Mouse (Mus musculus): ENCODE data around the gene Tspan4. TPM values are rescaled to one million over a fixed set of nuclear protein-coding genes. Genes with fewer than 3 reads are reported as not detected.
A peak's percentile ranks its signal among the peaks of the same experiment; 100 is the strongest.

The Tspan4 gene
- polyA plus RNA-seq, 1 experiment from 2014 or later: 67.9 TPM

- Histone ChIP-seq H3K4me1 (peaks cover 58% of the 10 kb centered on the region), H3K9ac (peak overlapping the region; percentile 44), H3K4me2 (replicated peaks) (peak overlapping the region; percentile 84), H3K27ac (replicated peaks) (0 out of 2 replicates have a peak overlapping the region, but pooled peaks have one; percentile 28), H3K36me3 (peaks cover 34% of the 10 kb centered on the region), H3K9me3 (replicated peaks) (no peaks in the 10 kb centered on the region), H3K27me3 (no peaks in the 10 kb centered on the region), H3K4me3 (replicated peaks) (peak overlapping the region; percentile 53)
- no peak for ATAC-seq (ENCODE audit: insufficient number of reproducible peaks, low FRiP score, low TSS enrichment, low read depth)
- 70% methylated on average over 15 of the region's 15 CpGs for WGBS
Measured at GRCm38 (mm10) chr7:141433517-141434400, 41.3 kb upstream of the Tspan4 start.

- peak overlapping the region; percentile 44 for H3K9ac ChIP-seq
- no peaks in the 10 kb centered on the region for H3K9me3 ChIP-seq (replicated peaks)
- H3K4me1 ChIP-seq: peaks cover 51% of the 10 kb centered on the region
- H3K4me3 ChIP-seq (replicated peaks): peak overlapping the region; percentile 53
- peaks cover 41% of the 10 kb centered on the region for H3K36me3 ChIP-seq
- H3K27me3 ChIP-seq: no peaks in the 10 kb centered on the region
- peak overlapping the region; percentile 58; the same call in 1 of the 2 replicates for H3K27ac ChIP-seq (replicated peaks)
- ATAC-seq (ENCODE audit: insufficient number of reproducible peaks, low FRiP score, low TSS enrichment, low read depth): no peak
- peak overlapping the region; percentile 84 for H3K4me2 ChIP-seq (replicated peaks)
- 14% methylated on average over 8 of the region's 8 CpGs for WGBS
Measured at GRCm38 (mm10) chr7:141434464-141434863, 40.6 kb upstream of the Tspan4 start.

GRCm38 (mm10) chr7:141435129-141435855, 39.7 kb upstream of the Tspan4 start:
- H3K36me3 ChIP-seq: peaks cover 47% of the 10 kb centered on the region
- H3K4me3 ChIP-seq (replicated peaks): peak overlapping the region; percentile 53
- H3K9me3 ChIP-seq (replicated peaks): no peaks in the 10 kb centered on the region
- peak overlapping the region; percentile 84 for H3K4me2 ChIP-seq (replicated peaks)
- peak overlapping the region; percentile 58 for H3K27ac ChIP-seq (replicated peaks)
- H3K27me3 ChIP-seq: no peaks in the 10 kb centered on the region
- 4% methylated on average over 17 of the region's 17 CpGs for WGBS
- peak overlapping the region; percentile 44; the same call in 1 of the 2 replicates for H3K9ac ChIP-seq
- peaks cover 44% of the 10 kb centered on the region for H3K4me1 ChIP-seq
- ATAC-seq (ENCODE audit: insufficient number of reproducible peaks, low FRiP score, low TSS enrichment, low read depth): no peak

- peaks cover 46% of the 10 kb centered on the region for H3K36me3 ChIP-seq
- WGBS: 79% methylated on average over 9 of the region's 9 CpGs
- ATAC-seq (ENCODE audit: insufficient number of reproducible peaks, low FRiP score, low TSS enrichment, low read depth): no peak
Measured at GRCm38 (mm10) chr7:141435856-141436522, 39.1 kb upstream of the Tspan4 start.

GRCm38 (mm10) chr7:141436523-141436892, 38.5 kb upstream of the Tspan4 start:
- no peaks in the 10 kb centered on the region for H3K9me3 ChIP-seq (replicated peaks)
- no peak overlapping the region for H3K9ac ChIP-seq
- H3K4me3 ChIP-seq (replicated peaks): peak overlapping the region; percentile 68
- H3K4me1 ChIP-seq: peaks cover 55% of the 10 kb centered on the region
- 64% methylated on average over 2 of the region's 2 CpGs for WGBS
- no peak for ATAC-seq (ENCODE audit: insufficient number of reproducible peaks, low FRiP score, low TSS enrichment, low read depth)
- peaks cover 43% of the 10 kb centered on the region for H3K36me3 ChIP-seq
- H3K4me2 ChIP-seq (replicated peaks): peak overlapping the region; percentile 88
- H3K27me3 ChIP-seq: no peaks in the 10 kb centered on the region
- H3K27ac ChIP-seq (replicated peaks): no peak overlapping the region

More at GRCm38 (mm10) chr7:141435856-141436522, 39.1 kb upstream of the Tspan4 start:
- H3K4me2 ChIP-seq (replicated peaks): peak overlapping the region; percentile 84
- H3K9ac ChIP-seq: no peak overlapping the region
- H3K27ac ChIP-seq (replicated peaks): no peak overlapping the region
- H3K4me3 ChIP-seq (replicated peaks): no peak overlapping the region
- peaks cover 50% of the 10 kb centered on the region for H3K4me1 ChIP-seq
- H3K27me3 ChIP-seq: no peaks in the 10 kb centered on the region
- no peaks in the 10 kb centered on the region for H3K9me3 ChIP-seq (replicated peaks)

- H3K9me3 ChIP-seq (replicated peaks): no peaks in the 10 kb centered on the region
- peak; percentile 75 for ATAC-seq (ENCODE audit: insufficient number of reproducible peaks, low FRiP score, low TSS enrichment, low read depth)
- H3K9ac ChIP-seq: peak within 1 kb of the TSS; percentile 49
- WGBS: 5% methylated on average over 53 of the region's 53 CpGs
- H3K36me3 ChIP-seq: peaks cover 35% of the 10 kb centered on the region
- peak within 1 kb of the TSS; percentile 88 for H3K4me2 ChIP-seq (replicated peaks)
- peaks cover 63% of the 10 kb centered on the region for H3K4me1 ChIP-seq
- peak within 1 kb of the TSS; percentile 68 for H3K4me3 ChIP-seq (replicated peaks)
- peak within 1 kb of the TSS; percentile 53 for H3K27ac ChIP-seq (replicated peaks)
- no peaks in the 10 kb centered on the region for H3K27me3 ChIP-seq
Measured at GRCm38 (mm10) chr7:141437178-141438120, 37.6 kb upstream of the Tspan4 start, which contains the start of gene Slc25a22. TSS of gene Slc25a22 (minus strand) at chr7:141437892.

- 90% methylated on average over 12 of the region's 12 CpGs for WGBS
- no peak for ATAC-seq (ENCODE audit: insufficient number of reproducible peaks, low FRiP score, low TSS enrichment, low read depth)
- no peak overlapping the region for H3K4me2 ChIP-seq (replicated peaks)
- H3K27me3 ChIP-seq: no peaks in the 10 kb centered on the region
- H3K9ac ChIP-seq: no peak overlapping the region
- H3K36me3 ChIP-seq: peaks cover 26% of the 10 kb centered on the region
- peaks cover 71% of the 10 kb centered on the region for H3K4me1 ChIP-seq
- no peak overlapping the region for H3K27ac ChIP-seq (replicated peaks)
- H3K4me3 ChIP-seq (replicated peaks): no peak overlapping the region
- no peaks in the 10 kb centered on the region for H3K9me3 ChIP-seq (replicated peaks)
Measured at GRCm38 (mm10) chr7:141438201-141438968, 36.7 kb upstream of the Tspan4 start.

- WGBS: 93% methylated on average over 10 of the region's 10 CpGs
- H3K9ac ChIP-seq: no peak overlapping the region
- H3K27me3 ChIP-seq: no peaks in the 10 kb centered on the region
- H3K4me3 ChIP-seq (replicated peaks): no peak overlapping the region
- no peak for ATAC-seq (ENCODE audit: insufficient number of reproducible peaks, low FRiP score, low TSS enrichment, low read depth)
- H3K36me3 ChIP-seq: peaks cover 23% of the 10 kb centered on the region
- H3K4me1 ChIP-seq: peaks cover 71% of the 10 kb centered on the region
- no peak overlapping the region for H3K27ac ChIP-seq (replicated peaks)
- no peak overlapping the region for H3K4me2 ChIP-seq (replicated peaks)
- no peaks in the 10 kb centered on the region for H3K9me3 ChIP-seq (replicated peaks)
Measured at GRCm38 (mm10) chr7:141439140-141439679, 35.8 kb upstream of the Tspan4 start.

- Histone ChIP-seq H3K36me3 (peaks cover 23% of the 10 kb centered on the region), H3K4me1 (peaks cover 68% of the 10 kb centered on the region), H3K9ac (no peak overlapping the region), H3K9me3 (replicated peaks) (no peaks in the 10 kb centered on the region), H3K4me2 (replicated peaks) (no peak overlapping the region), H3K27ac (replicated peaks) (no peak overlapping the region), H3K4me3 (replicated peaks) (no peak overlapping the region), H3K27me3 (no peaks in the 10 kb centered on the region)
- WGBS: 94% methylated on average over 11 of the region's 11 CpGs
- no peak for ATAC-seq (ENCODE audit: insufficient number of reproducible peaks, low FRiP score, low TSS enrichment, low read depth)
Measured at GRCm38 (mm10) chr7:141439811-141440210, 35.2 kb upstream of the Tspan4 start.

Measured in embryonic facial prominence, embryonic 15.5 days (tissue).